Mouse (Mus musculus) hindbrain, embryonic 13.5 days (tissue): ENCODE data around the gene Rab1a. TPM values are rescaled to one million over a fixed set of nuclear protein-coding genes. Genes with fewer than 3 reads are reported as not detected.

Experiments
- ATAC-seq: fragments of 200-750 bp; cut with Nextera tagmentation; 2 replicates; pipeline ENCODE4 v1.8.0; 2017; ENCODE audit warnings: moderate TSS enrichment; ENCODE audit not compliant: low FRiP score
- H3K27ac ChIP-seq: fragments of 300-500 bp; sonication (generic); 2 replicates; pipeline ENCODE4 v1.5.1; 2015; ENCODE audit warnings: inconsistent platforms, mild to moderate bottlenecking, moderate library complexity
- H3K27me3 ChIP-seq: fragments of 300-500 bp; sonication (generic); 2 replicates; pipeline ENCODE4 v1.6.1; 2015; ENCODE audit warnings: mild to moderate bottlenecking, inconsistent platforms
- H3K36me3 ChIP-seq: fragments of 300-500 bp; sonication (generic); 2 replicates; pipeline ENCODE4 v1.6.1; 2015; ENCODE audit warnings: mild to moderate bottlenecking, inconsistent platforms
- H3K4me1 ChIP-seq: fragments of 300-500 bp; sonication (generic); replicated peaks from 2 replicates; pipeline ENCODE4 v1.6.1; 2015; ENCODE audit warnings: inconsistent platforms
- H3K4me2 ChIP-seq: fragments of 300-500 bp; sonication (generic); 2 replicates; pipeline ENCODE4 v1.6.1; 2015; ENCODE audit warnings: inconsistent platforms, mild to moderate bottlenecking, moderate library complexity
- H3K4me3 ChIP-seq: fragments of 300-500 bp; sonication (generic); 2 replicates; pipeline ENCODE4 v1.5.1; 2015; ENCODE audit warnings: mild to moderate bottlenecking, inconsistent platforms
- H3K9ac ChIP-seq: fragments of 300-500 bp; sonication (generic); 2 replicates; pipeline ENCODE4 v1.6.1; 2015; ENCODE audit warnings: mild to moderate bottlenecking, inconsistent platforms
- H3K9me3 ChIP-seq: fragments of 300-500 bp; sonication (generic); 2 replicates; pipeline ENCODE4 v1.6.1; 2016; ENCODE audit warnings: inconsistent platforms
- WGBS: fragments of 180-500 bp; shearing (Covaris S2); methylation state at CpG from one replicate; pipeline ENCODE4 v1.1.7; 2015; 5-methylcytosine and 5-hydroxymethylcytosine counted together
- polyA plus RNA-seq: library from polyadenylated mRNA; unstranded; fragments of >200 nt; fragmentation: Nextera tagmentation; extraction: Ambion mirVana; gene quantifications from 2 replicates; pipeline ENCODE4 v1.2.1, GENCODE M21; 2015

Gene Rab1a
- polyA plus RNA-seq, 1 experiment from 2014 or later = 313 TPM

DNA sequence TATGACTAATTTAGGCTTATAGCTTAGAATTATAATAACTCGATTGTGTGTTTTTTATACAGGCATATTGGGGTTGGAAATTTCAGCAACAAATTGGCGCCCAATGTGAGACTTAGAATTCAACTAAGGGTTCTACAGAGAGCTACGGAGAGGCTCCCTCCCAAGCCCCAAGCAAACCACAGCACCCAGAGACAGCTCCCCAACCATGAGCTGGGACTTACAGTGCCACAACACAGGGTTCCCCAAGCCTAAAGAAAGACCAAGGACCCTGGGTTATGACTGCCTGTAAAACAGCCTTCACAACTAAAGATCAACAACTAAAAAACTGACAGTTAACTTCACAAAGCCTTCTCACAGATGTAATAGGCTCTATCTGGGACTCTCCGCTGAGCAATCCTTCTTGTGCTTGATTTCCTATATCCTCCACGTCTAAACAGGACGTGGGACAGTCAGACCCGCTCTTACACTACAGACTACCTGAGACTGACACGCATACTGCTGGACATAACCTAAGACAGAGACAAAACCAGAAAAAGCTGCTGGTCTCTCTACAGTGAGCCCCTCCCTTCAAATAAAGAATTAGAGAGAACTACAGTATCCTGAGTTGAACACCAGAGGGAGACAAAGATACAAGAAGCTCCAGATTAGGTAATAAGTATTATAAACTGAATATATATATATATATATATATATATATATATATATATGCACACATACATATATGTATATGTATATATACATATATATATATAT, 61.6 kb downstream of the Rab1a start:
- no peaks in the 10 kb centered on the region for H3K9me3 ChIP-seq
- H3K4me2 ChIP-seq = no peak overlapping the region
- H3K36me3 ChIP-seq = no peaks in the 10 kb centered on the region
- H3K27ac ChIP-seq = no peak overlapping the region
- no peaks in the 10 kb centered on the region for H3K4me1 ChIP-seq
- peak; percentile 69 for ATAC-seq
- no peak overlapping the region for H3K4me3 ChIP-seq
- WGBS = 54% methylated on average over 8 of the region's 8 CpGs
- H3K27me3 ChIP-seq = no peaks in the 10 kb centered on the region
- no peak overlapping the region for H3K9ac ChIP-seq

DNA sequence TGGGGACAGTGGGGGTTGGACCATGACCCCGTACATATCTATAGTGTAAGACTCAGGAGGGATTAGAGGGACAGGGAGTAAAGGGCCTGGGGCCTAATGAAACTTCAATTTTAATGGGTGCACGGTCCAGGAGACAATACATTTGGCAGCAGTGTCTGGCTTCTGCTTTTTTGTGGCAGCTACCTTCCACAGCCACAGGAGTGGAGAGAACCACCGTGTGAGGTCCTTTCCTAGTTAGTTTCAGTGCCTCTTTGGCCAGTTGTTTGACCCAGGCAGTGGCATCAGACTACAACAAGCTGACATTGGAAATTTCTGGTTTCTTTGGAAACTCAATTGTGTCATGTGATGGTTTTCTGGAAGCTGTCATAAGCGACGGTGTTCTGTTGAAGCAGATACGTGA, 68.7 kb downstream of the Rab1a start:
- H3K4me3 ChIP-seq = no peak overlapping the region
- H3K4me2 ChIP-seq = no peak overlapping the region
- no peak overlapping the region for H3K27ac ChIP-seq
- no peaks in the 10 kb centered on the region for H3K4me1 ChIP-seq
- no peaks in the 10 kb centered on the region for H3K27me3 ChIP-seq
- no peaks in the 10 kb centered on the region for H3K36me3 ChIP-seq
- no peak overlapping the region for H3K9ac ChIP-seq
- 87% methylated on average over 6 of the region's 6 CpGs for WGBS
- no peaks in the 10 kb centered on the region for H3K9me3 ChIP-seq
- ATAC-seq = no peak

DNA sequence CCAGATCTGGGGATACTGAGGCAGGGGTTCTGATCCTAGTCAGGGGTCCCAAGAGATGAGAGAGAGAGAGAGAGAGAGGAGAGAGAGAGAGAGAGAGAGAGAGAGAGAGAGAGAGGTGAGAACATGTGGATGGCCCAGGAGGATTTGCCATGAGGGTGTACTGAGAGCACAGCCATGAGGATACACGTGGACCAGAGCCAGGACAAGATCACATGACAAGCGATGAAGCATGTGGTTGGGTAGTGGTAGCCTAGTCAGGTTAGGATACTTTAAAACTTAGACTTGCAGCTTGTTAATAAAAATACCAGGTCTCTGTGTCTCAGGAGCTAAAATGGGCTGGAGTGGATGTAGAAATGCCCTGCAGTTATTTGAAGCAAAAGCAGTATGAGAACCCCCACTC, 74.7 kb downstream of the Rab1a start:
- no peak overlapping the region for H3K9ac ChIP-seq
- no peaks in the 10 kb centered on the region for H3K4me1 ChIP-seq
- no peak for ATAC-seq
- H3K27me3 ChIP-seq = no peaks in the 10 kb centered on the region
- H3K36me3 ChIP-seq = no peaks in the 10 kb centered on the region
- no peaks in the 10 kb centered on the region for H3K9me3 ChIP-seq
- H3K4me2 ChIP-seq = no peak overlapping the region
- H3K27ac ChIP-seq = no peak overlapping the region
- 78% methylated on average over 2 of the region's 2 CpGs for WGBS
- H3K4me3 ChIP-seq = no peak overlapping the region

Other genes starting within 250 kb of the Rab1a start
- 177 and 179 TPM in 2 replicates for gene Actr2, start 88.5 kb upstream of the Rab1a start, polyA plus RNA-seq
- gene Cep68, start 48.0 kb downstream of the Rab1a start, polyA plus RNA-seq = 25.8 and 26.2 TPM in 2 replicates
- 39.5 and 40.8 TPM in 2 replicates for gene Slc1a4, start 131.3 kb downstream of the Rab1a start, polyA plus RNA-seq